Mouse (Mus musculus) testis, postnatal 10 days (tissue): ENCODE data around the gene Gm42421.

ENCODE experiments used
- DNase-seq: peaks from one replicate; pipeline ENCODE4 v3.0.0; 2021; ENCODE audit warnings: low spot score

Gm42421 gene

DNA sequence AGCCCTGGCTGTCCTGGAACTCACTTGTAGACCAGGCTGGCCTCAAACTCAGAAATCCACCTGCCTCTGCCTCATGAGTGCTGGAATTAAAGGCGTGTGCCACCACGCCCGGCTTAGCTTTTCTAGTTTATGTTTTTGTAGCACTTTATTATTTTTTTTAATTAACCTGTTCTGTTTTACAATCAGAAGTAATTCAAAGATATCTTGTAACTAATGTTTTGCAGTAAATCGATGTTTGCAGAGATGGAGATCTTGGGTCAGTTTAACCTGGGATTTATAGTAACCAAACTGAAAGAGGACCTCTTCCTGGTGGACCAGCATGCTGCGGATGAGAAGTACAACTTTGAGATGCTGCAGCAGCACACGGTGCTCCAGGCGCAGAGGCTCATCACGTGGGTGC, at the start of gene Gm42421:
Gm42421 (plus strand) TSS at position 301 of the 400 bp plus-strand sequence.
- DNase-seq: no peak

DNA sequence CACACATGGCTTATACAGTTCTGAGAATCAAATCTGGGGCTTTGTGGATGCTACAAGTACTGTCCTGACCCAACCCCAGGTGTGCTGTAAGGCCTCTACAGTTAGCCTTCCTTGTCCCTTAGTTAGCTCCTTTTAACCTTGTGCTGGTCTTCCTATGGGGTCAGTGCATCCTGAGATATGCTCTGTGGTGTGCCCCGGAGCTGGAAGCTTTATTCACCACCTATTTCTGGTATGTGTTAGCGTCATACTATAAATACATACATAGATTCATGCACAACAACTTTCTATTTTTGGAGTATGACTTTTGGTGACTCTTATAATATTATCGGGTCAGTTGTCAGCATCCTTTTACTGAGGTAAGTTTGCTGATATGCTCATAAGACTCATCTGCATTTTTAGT, 42.7 kb upstream of the Gm42421 start:
- no peak for DNase-seq

DNA sequence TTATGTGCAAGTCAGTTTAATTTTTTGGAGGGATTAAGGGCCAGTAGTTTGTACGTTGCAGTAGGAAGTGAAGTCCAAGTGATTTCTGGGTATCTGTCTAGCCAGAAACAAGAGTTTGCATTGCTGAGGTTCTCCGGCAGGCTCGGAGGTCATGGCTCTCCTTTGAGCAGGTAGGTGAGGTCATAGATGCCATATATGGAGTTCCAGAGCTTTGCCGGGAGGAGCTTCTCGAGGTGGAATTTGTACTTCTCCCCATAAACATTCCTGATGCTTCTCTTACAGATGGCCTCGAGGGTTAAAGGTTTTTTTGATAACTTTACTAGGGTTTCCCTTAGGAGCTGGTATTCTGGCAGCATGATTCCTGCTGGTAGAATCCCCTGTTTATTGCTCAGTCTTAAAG, 37.2 kb upstream of the Gm42421 start:
- no peak for DNase-seq

DNA sequence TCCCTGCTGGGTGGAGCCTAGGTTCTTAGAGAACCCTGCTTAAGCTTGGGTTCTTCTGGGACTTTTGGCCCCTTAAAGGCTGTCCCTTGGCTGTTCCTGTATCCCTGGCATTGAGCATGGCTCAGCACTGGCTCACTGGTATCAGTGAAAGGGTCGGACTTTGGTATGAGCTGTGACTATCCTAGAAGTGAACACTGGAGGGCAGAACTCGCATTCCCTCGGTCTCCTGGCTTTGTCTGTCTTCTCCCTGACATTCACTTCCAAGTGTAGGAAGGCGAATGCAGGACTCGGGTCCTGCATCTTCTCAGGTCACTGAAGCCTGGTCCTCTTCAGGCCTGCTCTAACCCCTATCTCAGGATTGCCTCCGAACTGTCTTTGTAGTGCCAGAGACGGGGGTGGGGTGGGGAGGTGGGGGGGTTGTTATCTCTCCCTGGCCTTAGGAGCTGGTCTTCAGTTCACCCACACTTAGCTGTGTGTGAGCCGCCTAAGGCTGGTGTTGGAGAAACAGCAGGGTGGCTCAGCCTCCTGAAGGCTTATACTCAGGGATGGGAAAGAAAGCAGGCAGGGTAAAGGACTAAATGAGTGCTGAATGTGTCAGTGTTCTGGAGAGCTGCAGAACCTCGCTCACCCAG, 35.6 kb upstream of the Gm42421 start:
- DNase-seq: no peak

DNA sequence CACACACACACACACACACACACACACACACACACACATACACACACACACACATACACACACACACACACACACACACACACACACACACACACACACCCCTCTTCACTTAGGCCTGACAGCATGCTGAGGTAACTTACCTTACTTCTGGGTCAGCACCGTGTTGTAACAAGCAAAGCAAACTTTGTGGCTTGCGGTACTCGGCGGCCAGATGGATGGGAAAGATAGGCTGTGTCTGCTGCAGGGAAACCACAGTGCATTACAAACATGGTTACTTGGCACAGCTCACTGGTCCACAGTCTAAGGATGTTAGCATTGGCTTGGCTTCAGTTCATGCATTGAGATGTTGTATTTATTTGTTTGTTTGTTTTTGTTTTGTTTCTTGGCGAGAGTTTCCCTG, 34.6 kb upstream of the Gm42421 start:
- DNase-seq: no peak

DNA sequence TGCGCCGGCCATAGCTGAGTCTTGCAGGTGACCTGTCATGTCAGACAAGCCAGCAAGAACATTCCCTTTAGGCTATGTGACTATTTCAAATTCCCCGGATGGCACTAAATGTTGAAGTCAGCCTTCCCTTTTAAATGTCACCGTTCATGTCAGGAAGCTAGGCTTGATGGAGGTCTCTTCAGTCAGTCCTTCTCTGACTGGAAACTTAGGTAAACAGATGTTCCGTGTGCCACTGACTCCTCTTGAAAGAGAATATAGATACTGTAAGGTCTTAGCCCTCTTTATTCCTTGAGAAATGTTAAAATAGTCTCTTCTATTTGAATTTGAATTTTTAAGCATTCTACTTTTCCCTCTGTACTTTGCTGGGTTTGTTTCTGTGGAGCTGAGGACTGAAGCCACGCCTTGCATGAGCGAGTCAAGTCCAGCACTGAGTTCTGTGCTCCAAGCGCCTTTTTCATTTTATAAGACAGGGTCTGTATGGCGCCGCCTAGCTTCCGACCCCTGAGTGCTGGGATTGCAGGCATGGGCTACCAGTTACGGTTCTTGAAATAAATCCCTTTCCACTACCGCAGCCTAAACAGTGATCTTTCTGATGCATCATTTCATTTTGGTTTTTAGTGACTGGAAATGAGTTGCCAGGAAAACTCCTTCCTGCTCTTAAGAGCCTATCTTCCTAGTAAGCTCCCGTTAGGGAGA, 30.2 kb upstream of the Gm42421 start, which contains the start of gene Ankrd61:
Ankrd61 (minus strand) TSS at position 51 of the 696 bp plus-strand sequence.
- DNase-seq: no peak

DNA sequence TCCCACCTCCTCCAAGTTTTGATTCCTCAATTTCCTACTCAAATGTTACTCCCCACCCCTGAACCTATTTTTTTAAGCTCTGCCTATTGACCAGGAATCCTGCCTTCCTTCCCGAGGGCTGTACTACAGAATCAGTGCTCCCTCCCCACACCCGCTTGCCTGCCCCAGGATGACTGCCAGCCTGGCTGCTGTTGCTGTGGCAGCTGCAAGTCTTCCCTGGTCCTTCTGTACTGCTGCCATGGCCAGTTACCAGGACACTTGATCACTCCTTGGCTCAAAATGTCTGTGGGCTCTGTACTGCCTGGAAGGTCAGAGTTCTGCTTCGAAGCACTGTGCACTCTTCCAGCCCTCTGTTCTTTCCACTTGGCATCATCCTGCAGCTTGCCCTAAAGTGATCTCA, 25.9 kb upstream of the Gm42421 start:
- no peak for DNase-seq

DNA sequence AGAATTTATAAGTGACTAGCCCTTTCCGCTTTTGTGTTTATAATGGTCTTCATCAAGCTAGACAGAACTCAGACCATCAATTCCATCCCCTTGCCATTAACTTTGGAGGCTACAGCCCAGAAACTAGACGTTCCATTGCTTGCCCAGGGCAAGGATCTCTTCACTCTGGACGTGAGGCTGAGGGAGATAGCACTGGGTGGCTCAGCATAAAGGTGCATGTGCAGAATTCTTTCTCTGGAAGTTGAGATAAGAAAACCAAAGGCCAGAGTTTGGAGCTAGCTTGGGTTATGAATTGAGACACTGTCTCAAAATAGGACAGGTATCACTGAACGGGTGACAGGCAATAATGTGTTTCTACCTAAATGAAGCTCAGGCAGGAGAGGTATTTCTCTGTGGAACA, 24.2 kb upstream of the Gm42421 start:
- no peak for DNase-seq

DNA sequence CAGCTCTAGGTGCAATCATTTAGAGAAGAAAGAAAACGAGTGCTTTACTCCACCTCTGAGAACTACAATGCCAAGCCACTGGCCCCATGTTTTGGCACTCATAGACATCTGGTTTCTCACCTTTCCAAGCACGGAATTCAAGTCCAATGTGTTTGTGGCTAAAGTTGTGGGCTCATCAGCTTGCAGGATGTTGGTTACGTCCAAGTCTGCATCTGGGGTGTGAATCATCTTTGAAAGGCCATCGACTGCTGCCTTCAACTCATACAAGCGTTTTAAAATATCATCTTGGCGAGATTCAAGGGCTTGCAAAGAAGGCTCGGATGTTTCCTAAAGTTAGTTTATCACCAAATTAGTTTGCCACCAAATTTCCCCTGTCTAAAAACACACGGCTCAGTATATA, 21.5 kb upstream of the Gm42421 start:
- no peak for DNase-seq

DNA sequence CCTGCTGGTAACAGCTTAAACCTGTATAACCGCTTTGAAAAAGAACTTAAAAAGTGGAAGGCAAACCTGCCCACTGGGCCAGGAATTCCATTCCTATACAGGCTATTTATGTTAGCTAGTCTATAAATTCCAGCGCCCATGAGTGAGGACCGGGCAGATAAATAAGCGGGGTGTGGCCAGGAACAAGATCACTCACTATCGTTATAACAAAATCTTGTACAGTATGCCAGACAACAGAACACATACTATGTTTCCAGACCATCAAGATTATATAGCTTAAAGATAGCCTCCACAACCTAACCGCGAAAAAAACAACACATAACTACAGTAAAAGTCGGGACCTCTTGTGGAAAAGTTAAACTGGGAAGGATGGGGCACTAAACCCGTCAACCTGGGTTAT, 19.0 kb upstream of the Gm42421 start:
- DNase-seq: no peak

DNA sequence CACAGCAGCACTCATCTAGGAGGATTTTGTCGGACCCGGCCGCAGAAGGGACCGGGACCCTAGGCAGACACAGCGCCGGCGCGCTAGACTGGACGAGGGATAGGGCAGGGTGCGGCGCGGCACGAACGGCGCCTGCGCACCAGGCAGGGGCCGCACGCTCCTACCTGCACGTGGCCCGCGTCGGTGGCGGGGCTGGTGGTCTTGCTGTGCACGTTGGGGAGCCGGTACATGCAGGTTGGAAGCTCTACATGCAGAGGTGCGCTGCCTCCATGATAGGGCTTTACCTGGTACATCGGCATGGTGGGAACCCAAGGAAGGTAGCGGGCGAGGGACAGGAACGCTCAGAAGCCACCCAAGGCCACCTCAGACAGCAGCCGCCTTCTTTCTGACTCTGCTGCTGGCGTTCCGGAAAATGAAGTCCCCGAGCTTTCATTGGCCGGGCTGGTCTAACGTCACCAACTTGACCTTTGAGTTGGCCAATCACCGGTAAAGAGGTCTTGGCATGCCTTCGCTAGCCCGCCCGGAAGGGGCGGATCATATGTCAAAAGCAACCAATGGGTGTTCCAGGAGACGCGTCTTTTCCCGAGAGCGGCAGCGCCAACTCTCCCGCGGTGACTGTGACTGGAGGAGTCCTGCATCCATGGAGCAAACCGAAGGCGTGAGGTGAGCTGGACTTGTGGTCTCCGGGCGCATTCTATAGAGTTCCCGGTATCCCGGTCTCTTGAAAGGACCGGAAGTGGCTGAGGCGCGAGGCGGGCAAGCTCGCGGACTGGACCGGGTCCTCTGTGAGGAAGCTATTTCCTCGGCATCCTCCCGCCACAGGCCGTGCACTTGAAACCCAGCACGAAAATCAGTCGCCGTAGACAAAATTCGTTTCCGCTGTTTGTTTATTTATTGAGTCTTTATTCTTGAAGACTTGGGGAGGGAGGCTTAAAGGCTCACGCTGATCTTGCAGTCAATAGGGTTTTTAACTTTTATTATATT, 18.3 kb upstream of the Gm42421 start, which contains the start of the genes Aimp2 and Pms2:
Aimp2 (minus strand) TSS at position 431 of the 984 bp plus-strand sequence.
Pms2 (plus strand) TSS at position 548 of the 984 bp plus-strand sequence.
- DNase-seq: peak; percentile 91

DNA sequence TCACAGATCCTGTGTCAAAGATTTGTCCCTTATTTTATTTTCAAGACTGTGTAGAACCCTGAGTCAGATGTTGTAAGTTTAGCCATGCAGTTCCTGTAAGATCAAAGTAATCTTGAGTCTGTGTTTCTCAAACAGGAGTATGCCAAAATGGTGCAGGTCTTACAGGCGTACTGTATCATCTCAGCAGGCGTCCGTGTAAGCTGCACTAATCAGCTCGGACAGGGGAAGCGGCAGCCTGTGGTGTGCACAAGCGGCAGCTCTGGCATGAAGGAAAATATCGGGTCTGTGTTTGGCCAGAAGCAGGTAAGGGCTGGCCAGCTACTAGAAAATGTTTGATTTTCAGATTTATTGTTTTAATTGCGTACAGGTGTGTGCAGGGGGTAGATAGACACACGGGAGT, 11.8 kb upstream of the Gm42421 start:
- DNase-seq: no peak

DNA sequence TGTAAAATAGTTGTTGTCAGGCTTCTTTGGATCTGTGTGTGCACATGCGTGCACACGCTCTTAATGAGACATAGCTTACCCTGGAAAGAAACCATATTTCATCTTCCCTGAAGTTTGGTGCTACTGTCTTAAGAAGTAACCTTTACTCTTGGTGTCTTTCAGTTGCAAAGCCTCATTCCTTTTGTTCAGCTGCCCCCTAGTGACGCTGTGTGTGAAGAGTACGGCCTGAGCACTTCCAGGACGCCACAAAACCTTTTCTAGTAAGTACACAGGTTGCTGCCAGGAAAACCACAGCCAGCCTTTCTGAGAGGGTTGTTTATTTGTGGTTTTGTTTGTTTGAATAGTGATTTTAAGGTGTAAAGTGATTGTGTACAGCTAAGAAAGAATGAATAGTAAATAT, 10.6 kb upstream of the Gm42421 start:
- DNase-seq: peak; percentile 71

DNA sequence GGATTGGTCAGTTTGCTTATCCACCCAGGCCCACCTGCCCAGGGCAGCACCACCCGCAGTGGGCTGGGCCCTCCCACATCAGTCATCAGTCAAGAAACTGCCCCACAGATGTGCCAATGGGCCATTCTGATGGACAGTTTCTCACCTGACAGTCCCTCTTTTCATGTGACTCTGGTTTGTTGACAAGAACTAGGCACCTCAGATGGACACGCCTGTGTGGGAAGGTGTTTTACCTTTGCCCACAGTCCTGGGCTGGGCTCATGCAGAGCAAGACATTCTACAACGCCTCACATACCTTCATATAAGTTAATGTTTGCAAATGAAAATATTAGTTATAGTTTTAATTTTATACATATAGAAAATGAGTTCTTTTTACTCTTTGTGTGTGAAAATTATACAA, 9.9 kb upstream of the Gm42421 start:
- no peak for DNase-seq

DNA sequence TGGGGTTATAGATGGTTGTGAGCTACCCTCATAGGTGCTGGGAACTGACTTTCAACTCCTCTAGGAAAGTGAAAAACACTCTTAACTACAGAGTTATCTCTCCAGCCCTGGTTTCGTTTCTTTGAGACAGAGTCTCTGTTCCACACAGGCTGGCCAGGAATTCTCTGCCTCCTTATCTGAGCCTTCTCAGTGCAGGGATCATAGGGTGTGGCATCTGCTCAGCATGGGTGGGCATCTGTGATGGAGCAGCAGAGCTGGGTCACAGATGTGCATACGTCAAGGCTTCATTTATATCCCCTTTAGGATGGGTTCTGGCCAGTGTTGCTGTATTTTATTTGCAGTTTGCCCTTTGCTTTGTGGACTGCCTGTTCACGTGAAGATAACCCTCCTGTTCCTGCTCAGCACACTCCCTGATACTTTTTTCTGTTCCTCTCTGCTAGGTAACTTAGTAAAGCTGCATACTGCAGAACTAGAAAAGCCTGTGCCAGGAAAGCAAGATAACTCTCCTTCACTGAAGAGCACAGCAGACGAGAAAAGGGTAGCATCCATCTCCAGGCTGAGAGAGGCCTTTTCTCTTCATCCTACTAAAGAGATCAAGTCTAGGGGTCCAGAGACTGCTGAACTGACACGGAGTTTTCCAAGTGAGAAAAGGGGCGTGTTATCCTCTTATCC, 3.1 kb upstream of the Gm42421 start:
- DNase-seq: no peak

DNA sequence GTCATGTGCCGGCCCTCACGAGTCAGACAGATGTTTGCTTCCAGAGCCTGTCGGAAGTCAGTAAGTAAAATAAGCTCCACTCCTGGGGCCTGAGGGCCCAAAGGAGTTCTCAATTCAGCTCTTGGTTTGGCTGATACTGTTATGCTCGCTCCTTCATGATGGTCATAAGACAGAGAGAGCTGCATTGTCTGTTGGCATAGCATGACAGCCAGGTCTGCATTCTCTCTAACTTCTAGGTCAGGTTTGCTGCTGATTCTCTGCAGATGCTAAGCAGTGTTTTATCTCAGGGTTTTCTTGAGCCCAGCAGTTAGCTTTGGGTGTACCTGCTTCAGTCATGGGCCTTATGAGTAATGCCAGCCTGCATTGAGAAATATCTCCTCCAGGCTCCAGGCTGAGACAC, 1.3 kb downstream of the Gm42421 start:
- DNase-seq: no peak

DNA sequence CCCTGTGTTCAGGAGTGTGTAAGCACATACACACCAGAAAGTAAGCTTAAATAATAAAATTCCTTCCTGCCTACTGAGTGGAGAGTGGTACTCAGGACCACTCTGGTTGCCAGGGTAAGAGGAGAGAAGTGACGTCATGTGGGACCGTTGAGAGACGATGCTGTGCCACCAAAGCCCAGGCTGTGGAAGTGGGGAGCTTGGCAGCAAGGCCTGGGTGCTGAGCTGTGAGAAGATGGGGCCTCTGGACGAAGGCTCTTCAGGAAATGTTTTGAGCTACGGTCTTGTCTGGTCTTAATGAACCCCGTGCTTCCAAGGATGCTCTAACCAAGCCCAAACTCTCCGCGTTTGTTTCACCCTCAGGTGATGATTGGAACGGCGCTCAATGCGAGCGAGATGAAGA, 2.7 kb downstream of the Gm42421 start:
- no peak for DNase-seq

DNA sequence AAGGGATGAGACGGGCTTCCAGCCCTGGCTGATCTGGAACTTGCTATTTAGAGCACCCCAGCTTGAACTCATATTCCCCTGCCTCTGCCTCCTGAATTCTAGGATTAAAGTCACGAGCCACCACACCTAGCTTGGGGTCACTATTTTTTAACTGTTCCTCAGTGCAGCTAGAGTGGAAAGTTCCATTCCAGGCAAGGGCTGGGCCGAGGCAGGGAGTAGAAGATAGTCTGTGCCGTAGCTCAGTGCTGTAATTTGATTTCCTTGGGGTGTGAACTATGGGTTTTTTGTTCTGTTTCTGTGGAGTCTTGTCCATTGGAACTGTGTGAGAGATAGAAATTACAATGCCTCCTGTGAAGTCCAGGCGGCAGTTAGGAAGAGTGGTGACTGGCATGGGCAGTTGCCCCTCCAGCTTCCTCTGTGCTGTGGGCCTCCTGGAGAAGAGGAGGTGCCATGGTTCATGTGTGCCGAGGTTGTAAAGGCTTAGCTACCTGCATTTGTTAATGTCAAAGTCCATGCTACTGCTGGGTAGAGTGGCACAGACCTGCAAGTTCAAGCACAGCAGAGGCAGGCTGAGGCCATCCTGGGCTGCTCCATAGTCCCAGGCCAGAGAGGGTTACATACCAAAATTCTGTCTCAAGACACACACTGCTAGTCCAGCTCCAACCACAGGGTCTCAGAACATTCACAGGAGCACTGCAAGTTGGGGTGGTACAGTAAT, 4.0 kb downstream of the Gm42421 start:
- no peak for DNase-seq

DNA sequence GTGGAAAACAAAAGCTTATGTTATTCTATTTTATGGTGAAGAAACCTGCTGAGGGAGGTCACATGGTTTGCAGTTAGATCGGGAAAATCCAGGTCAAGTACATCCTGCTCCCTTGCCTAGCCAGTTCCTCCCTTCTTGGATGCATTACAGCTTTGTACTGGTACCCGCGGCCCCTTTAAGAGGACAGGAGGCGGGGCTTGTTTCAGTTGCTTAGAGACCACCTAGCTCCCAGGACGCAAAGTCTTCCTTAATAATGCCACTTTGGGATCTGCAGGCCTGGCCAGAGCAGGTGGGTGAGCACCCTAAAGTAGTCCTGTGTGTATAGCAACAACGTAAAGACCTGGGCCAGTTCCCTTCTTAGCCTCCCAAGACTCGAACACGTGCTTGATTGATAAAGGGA, 4.9 kb downstream of the Gm42421 start, which contains the start of gene Rsph10b:
Rsph10b (plus strand) TSS at position 205 of the 400 bp plus-strand sequence.
- peak; percentile 52 for DNase-seq

DNA sequence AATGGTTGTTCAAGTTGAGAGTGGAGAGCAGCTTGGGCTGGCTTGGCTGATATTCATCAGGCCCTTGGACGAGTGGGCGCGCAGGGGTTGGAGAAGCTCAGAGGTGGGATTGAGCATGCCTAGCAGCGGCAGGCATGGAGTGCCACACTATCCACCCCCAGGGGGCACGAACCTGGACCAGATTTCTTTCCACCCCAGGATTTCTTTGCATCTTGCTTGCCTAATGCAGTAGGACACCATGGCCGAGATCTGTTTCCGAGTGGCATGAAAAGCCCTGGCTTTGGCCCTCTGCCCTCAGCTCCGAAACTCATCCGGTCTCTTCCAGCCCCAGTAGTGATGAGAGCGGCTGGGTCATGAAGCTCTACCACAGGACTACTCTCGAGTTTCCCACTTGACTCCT, 5.4 kb downstream of the Gm42421 start:
- DNase-seq: no peak

DNA sequence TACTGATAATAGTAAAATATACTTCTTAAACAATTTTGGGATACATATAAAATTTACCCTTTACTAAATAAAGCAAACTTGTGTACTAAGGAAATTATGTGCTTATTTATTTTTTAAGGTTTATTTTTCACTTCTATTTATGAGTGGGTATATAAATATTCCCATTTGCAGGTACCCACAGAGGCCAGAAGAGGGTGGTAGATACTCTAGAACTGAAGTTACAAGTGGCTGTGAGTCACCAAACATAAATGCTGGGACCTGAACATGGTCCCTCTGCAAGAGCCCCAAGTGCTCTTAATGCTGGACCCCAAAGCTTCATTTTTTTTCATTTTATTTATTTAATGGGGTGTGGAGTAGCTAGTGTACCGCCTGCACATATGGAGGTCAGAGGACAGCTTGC, 5.9 kb downstream of the Gm42421 start:
- no peak for DNase-seq
